Mouse (Mus musculus): Measurements from ENCODE around the gene Bbs5.
A peak's percentile ranks its signal among the peaks of the same experiment; 100 is the strongest.
"Not testable (repeated sequence)": the region's sequence is repeated elsewhere in the genome, so short reads cannot be mapped to it uniquely, and the experiment has no call there.

Gene Bbs5

DNA sequence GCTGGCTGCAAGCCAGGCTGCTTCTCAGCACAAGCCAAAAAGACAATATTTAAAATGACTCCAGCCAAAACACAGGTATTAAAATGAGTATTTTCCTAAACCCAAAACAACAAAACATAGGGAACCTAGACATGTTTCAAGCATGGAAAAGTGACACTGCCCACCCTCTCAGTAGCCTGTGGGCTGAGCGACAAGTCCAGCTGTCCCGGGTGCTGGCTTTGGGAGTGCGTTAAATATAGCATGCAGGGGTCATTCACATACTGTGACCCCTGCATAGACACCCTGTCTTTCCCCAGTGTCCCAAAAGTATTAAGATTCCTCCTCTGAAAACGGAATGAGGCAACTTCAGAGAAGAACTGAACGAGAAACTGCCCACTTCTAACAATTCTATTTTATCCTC lies 26.8 kb downstream of the Bbs5 start:
- no peak for DNase-seq

DNA sequence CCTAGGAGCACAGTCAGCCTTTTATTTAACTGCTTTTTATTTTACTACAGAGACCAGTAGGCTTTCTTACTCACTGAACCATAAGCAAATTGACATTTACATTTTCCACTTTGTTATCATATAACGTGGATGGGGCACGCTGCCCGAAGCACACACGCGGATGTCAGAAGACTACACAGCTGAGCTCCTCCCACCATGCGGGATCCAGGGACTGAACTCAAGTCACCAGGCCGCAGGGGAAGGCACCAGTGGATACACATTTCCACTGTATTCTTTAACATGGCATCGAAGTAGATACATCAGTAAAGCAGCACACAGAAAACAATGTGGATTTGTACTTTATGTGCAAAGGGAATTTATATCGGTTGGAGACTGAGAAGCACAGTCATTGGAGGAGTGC lies 28.3 kb downstream of the Bbs5 start:
- DNase-seq = no peak

DNA sequence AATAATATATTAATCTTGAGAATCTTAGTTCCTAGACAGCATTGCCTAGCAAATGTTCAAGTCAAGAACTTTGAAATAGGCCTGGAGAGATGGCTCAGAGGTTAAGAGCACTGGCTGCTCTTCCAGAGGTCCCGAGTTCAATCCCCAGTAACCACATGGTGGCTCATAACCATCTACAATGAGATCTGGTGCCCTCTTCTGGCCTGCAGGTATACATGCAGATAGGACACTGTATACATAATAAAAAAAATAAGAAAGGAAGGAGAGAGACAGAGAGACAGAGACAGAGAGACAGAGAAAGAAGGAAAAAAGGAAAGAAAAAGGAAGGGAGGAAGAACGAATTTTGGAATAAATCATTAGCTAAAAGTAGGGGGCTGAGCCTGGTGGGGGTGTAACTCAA lies 29.7 kb downstream of the Bbs5 start:
- peak; percentile 31 to 48 for DNase-seq

DNA sequence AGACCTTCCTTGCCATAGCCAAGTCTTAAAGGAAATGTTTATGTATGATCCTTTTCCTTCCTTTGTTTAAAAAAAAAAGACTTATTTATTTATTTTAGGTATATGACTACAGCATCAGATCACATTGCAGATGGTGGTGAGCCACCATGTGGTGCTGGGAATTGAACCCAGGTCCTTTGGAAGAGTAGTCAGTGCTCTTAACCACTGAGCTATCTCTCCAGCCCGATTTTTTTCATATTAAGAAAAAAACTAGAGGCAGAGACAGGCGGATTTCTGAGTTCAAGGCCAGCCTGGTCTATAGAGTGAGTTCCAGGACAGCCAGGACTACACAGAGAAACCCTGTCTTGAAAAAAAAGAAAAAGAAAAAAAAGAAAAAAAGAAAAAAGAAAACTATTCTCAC lies 30.2 kb downstream of the Bbs5 start:
- DNase-seq = not testable (repeated sequence)

DNA sequence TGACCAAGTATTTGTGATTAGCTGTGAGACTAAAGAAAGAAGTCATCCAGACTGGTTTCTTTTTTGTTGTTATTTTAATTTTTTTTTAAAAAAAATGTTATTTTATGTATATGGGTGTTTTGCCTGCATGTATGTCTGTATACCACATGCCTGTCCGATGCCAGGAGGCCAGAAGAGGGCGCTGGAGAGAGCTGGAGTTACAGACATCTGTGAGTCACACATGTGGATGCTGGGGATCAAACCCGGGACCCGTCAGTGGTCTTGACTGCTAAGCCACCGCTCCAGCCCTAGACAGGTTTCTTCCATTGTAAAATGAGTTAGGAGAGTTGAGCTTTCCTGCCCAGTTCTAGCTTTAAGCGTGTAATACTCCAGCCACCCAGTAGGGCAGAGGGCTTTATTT lies 33.0 kb downstream of the Bbs5 start:
- peak; percentile 26 to 55 for DNase-seq

DNA sequence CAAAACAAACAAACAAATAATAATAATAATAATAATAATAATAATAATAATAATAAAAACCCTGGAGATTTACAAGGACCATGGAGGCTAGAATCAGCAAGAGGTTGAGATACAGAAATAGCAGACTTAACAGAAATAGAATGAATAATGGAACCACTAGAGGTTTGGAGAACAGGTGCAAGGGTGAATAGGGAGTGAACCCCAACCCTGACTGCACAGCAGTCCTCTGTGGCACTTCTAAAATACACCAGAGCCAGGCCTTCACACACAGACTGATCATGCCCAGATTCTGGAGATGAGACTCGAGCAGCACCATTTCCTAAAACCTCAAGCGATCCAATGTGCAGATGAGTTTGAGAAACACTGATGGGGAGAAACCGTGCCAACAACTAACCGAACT lies 35.0 kb downstream of the Bbs5 start:
- no peak for DNase-seq

DNA sequence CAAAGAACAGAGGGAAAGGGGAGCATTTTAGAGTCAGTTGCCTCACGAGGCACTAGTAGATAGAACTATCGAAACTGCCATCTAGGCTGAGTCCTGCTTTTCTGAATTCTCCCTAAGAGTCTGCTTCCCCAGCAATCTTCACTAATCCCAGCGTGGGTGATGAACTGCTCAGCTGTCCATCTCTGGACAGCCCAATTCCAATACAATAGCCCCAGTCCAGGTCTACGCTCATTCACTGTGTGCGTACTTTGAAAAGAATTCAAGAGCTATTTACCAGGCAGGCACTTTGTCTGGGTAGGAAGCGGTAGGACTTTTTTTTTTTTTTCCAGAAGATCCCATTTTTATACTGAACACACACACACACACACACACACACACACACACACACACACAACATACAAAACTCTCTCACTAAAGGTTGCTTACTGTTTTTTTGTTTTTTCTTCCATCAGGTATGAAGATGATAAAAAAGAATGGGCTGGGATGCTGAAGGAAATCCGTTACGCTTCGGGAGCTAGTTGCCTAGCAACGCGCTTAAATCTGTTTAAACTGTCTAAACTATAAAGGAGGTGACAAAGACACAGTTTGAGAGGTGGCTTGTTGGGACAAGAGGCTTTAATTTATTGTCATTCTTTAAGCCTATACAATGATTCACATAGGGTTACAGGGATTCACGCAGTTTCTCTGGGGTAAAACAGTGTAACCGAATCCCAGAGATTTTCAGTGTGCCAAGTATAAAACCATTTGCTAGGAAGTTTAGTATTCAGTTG lies 36.2 kb downstream of the Bbs5 start:
- DNase-seq = no peak

DNA sequence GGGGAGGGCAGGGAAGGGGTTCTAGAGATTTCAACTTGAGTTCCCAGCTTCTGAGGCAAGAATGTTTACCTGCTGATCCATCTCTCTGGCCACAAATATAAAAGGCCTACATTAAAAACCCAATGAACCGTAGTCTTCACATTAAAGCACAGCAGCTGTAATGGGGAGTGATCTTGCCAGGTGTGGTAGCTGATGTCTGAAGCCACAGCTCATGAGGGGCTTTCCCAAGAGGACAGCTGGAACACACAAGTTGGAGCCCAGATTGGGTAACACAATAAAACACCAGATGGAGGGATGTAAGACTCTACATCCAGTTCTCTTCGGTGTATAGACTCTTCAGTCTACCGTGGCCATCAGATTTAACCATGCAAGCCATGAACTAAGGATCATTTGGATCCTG lies 37.5 kb downstream of the Bbs5 start:
- no peak for DNase-seq

DNA sequence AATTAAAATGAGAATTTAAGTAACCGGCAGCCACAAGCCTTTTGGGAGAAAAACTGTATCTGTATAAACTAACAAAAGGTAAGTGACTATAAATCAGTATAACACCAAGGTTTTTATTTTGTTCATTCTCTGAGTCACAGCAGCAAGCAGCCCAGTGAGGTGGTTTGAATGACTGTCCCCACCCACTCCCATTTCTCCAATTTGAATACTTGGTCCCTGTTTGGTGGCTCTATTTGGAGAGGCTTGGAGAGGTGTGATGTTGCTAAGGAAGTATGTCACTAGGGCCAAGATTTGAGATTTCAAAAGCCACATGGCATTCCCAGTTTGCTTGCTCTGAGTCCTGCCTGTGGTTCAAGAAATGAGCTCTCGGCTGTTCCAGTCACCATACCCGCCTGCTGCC lies 43.2 kb downstream of the Bbs5 start:
- DNase-seq = no peak

DNA sequence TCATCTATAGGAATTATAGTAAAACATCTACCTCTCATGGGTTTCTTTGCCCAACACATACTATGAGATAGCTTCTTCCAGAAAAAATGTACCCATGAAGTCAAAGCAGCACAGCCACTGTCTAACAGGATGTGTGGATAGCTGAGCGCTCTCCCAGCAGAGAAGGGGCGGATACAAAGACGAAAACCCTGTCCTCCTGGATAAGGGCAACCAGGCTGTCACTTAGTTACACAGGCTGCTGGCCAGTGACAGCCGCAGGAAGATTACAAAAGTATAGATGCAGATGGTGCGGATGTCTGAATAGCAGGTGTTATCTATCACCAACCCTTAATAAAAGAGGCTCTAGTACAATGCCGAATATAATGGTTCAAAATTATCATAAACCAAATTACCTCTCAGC lies 43.9 kb downstream of the Bbs5 start:
- DNase-seq = no peak

DNA sequence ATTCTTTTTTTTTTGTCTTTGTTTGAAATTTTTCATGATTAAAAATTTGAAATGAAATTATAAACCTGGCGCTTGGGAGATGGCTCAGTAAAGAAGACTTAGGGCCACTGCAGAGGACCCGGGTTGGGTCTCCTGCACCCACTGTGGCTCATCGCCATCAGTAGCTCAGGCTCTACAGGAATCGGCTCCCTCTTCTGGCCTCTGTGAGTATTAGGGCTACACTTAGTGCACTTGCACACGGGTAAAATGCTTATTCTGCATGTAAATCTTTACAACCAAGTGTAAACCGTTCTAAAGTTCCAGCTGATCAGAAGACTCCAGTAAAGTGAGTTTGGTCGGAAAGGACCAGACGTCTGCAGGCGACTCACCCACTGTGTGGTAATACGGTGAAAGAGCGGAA lies 46.5 kb downstream of the Bbs5 start:
- no peak for DNase-seq

DNA sequence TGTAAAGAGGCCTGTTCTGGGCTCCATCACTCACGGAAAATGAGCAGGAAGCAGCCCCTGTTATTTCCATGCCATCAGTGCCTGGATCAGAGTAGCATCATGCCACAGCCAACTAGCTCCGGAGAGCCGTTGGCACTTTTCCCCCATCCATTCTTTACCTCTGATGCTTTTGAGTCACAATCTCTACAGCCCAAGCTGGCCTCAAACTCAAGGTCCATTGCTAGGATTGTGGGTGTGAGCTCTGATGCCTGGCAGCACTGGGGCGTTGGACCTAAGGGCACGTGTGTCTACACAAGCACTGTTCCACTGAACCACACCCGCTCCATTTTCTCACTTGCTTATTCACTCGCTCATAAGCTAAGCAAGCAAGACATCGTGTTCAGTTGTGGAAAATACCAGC lies 53.5 kb downstream of the Bbs5 start:
- no peak for DNase-seq

DNA sequence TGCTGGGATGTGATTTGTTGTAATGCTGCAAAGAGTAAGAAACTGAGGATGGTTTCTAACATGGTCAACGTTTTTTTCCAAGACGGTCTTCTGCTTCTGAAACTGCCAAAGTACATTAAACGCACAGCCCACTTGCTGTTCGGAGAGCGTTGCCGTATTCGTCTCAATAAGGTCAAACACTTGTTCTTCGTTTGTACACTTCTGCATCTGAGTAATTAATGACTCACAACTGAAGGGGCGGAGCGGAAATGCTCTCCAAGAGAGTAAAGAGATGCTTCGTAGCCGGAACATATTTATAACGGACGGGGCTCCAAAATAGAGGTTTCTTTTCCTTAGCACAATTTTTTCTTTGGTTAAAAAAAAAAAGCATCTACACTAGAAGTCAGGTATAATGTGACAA lies 65.2 kb downstream of the Bbs5 start:
- no peak for DNase-seq

DNA sequence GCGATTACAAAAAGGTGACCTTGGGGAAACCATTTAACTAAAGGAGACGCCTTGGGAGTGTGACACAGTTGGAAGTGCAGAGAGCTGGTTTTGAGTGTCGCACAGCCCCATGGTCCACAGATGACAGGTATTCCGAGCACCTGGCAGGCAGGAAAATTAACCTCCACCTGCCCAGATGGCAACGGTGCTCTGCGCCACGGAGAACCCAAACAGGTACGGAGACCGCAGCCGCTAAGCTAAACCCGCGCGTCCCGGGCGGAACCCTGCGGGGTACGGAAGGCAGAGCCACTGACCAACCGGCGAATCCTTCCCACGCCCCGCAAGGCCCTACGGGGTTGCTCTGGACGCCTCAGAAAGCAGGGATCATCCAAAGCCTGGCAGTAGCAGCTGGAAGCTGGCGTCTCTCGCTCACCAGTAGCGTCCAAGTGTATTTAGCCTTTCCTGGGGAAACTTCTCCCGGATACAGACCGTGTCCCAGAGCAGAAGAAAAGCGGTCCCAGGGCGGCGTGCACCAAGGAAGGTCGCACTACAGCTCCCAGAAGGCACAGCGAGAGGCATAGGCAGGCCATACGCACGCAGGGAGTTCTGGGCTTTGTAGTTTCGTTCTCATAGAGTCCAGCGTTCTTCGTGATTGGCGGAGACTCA lies 66.1 kb downstream of the Bbs5 start, which contains the start of gene Fastkd1:
TSS of gene Fastkd1 (minus strand) at position 536 of the 645 bp plus-strand sequence.
- peak; percentile 76 to 84 for DNase-seq

DNA sequence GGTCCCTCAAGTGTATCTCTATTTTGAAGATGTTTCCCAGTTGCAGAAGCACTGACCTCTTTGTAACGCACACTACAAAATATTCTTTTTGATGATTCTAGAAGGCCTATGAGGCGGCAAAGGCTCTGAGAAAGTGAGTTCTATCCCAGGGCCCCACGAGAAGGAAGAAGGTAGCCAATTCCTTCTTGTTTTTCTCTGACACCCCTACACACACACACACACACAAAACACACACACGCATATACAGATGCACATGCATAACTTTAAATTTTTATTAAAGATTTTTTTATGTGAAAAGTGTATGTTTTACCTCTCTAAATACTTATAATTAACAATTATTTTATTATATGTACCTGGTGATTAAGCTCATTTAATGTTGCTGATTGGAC lies 66.6 kb downstream of the Bbs5 start:
- DNase-seq = no peak

DNA sequence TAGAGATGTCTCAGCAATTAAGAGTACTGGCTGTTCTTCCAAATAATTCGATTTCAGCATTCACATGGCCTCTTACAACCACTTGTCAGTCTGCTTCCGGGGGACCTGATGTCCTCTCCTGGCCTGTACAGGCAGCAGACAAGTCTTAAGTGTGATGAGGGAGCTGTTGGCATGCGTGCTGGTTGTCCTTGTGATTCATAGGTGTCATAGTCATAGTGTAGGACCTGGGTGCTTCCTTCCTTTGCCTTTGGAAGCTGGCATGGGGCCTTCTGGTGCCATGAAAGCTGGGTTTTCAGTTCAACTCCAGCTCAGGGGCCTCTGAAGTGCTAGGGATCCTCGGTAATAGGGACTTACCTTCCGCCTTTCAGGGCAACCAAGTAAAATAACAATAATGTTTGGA lies 67.2 kb downstream of the Bbs5 start:
- DNase-seq = no peak

DNA sequence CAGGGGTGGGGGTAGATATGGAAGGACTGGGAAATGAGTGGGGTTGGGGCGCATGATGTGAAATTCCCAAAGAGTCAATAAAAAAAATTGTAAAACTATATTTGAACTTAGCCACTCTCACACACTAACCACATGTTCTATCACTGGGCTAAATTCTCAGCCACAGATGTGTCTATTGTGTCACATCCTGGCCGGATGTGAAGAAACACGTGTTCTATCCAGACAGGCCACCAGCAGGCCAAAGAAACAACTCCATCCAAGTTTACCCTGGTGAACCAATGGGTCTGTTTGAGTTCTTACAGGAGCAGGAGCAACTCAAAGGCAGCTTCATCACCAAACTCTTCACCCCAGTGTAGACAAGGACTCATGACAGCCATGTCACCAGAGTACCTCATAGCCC lies 69.5 kb downstream of the Bbs5 start:
- DNase-seq = no peak

Measured in B cell, adult 2 months (primary cell).